Mouse (Mus musculus) E14TG2a.4 (cell line): Measurements from ENCODE around the gene Timm8b.

ENCODE experiments used
- CTCF ChIP-seq: conservative IDR thresholded peaks from 2 replicates; pipeline ENCODE4 v1.5.1; 2014; ENCODE audit warnings: low read length
- NANOG ChIP-seq: IDR thresholded peaks from 2 replicates; pipeline ENCODE4 v1.6.1; 2014; ENCODE audit warnings: borderline replicate concordance, low read length, mixed read lengths
- POU5F1 ChIP-seq: IDR thresholded peaks from 2 replicates; pipeline ENCODE4 v1.6.1; 2014; ENCODE audit warnings: low read length, borderline replicate concordance

DNA sequence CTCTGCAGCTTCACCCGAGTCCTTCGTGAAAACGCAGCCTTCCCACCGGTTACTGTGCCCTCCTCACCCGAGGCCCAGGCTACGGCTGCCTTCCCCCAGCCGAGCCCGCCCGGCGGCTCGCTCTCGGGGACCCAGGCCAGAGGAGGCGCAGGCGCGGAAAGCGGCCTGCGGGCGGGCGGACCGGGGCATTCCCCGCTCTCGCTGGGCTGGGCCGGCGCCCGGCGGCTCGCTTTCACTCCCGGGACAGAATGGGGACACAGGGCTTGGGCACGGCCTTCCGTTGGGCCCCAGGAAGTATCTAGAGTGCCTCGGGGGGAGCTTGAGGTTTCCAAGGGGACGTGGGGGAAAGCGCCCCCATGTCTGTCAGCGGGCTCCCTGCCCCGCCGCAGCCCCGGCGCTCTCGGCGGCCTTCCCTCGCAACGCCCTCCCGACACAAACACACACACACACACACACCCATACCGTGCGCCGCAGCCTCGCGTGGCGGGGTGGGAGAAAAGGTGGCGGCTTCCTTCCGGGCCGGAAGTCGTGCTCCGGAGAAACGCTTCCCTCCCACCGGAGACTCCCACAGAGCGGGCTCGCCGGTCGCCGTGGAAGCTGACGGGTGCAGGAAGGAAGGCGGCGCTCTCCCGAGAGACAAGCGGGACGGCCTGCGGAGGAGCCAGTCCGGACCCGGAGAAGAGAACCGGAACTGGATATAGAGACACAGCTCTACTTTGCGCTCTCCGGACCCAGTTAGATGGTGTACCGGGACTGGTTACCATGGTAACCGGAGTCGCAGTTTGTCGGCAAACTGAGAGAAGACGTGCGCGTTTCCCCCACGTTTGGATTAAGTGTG is 13.3 kb downstream of the Timm8b start, which contains the start of the genes Pih1d2 and Nkapd1:
- no peak for TF ChIP-seq CTCF
- no peak for TF ChIP-seq POU5F1
- TF ChIP-seq NANOG = no peak
